Mouse (Mus musculus): ENCODE results near the gene Fv1. TPM values are rescaled to one million over a fixed set of nuclear protein-coding genes. Genes with fewer than 3 reads are reported as not detected.

The Fv1 gene
- polyA plus RNA-seq, 1 experiment from 2014 or later, result 15.2 TPM

DNA sequence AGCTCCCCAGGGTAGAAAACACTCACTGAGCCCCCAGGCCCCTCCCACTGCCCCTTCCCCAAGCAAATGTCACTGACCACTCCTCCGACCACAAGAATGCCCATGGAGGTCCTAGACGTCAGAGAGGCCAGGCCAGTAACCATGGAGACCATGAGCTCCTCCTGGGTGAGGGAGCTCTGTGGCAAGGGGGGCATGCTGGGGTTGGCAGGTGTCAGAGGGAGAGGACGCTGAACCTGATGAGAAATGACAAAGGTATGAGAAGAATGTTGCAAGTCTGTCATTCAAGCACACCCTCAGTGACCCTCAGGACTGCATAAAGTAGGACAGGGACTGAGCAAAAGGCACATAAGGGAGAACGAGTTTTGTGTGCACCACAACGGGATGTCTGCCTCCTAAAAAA lies 11.1 kb downstream of the Fv1 start:
- peaks cover 26% of the 10 kb centered on the region for H3K36me3 ChIP-seq (ENCODE audit: control insufficient read depth, insufficient read depth, low read length)
- 61% methylated on average over 5 of the region's 5 CpGs for WGBS

DNA sequence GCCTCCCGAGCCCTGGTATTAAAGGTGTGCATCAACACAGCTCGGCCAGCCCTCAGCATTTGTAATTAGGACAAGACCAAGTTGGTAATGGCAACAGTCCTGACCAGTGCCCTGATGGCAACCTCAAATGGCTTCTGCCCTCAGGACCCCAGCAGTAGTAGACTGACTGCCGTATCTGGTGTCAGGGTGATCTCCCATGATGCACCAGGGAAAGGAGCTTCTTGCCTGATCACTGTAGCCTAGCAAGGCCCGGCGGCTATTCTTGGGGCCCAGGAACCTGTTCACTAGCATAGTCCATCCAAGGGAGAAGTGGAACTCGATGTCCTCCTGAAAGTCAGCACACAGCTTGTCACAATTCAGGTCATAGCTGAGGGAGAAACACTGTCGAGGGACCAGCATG lies 13.0 kb downstream of the Fv1 start:
- Histone ChIP-seq H3K27me3 (ENCODE audit: control insufficient read depth, insufficient read depth, low read length) (no peaks in the 10 kb centered on the region), H3K4me2 (no peak overlapping the region), H3K36me3 (ENCODE audit: control insufficient read depth, insufficient read depth, low read length) (peaks cover 26% of the 10 kb centered on the region), H3K4me1 (ENCODE audit: control insufficient read depth, insufficient read depth, low read length) (no peaks in the 10 kb centered on the region), H3K9ac (ENCODE audit: low read length) (no peak overlapping the region), H3K4me3 (ENCODE audit: low read depth, low read length) (no peak overlapping the region), H3K9me3 (ENCODE audit: control insufficient read depth, low read length) (no peaks in the 10 kb centered on the region), H3K27ac (ENCODE audit: low read depth, low read length) (no peak overlapping the region)
- ATAC-seq (ENCODE audit: low FRiP score) (no peak), DNase-seq (ENCODE audit: low spot score, missing footprints) (no peak)
- 95% methylated on average over 7 of the region's 7 CpGs for WGBS

More for the DNA sequence above, 11.1 kb downstream of the Fv1 start:
- no peak overlapping the region for H3K4me3 ChIP-seq (ENCODE audit: low read depth, low read length)
- H3K4me1 ChIP-seq (ENCODE audit: control insufficient read depth, insufficient read depth, low read length), result no peaks in the 10 kb centered on the region
- DNase-seq (ENCODE audit: low spot score, missing footprints) (no peak), ATAC-seq (ENCODE audit: low FRiP score) (peak; percentile 25; the same call in 1 of the 2 replicates)
- no peak overlapping the region for H3K27ac ChIP-seq (ENCODE audit: low read depth, low read length)
- no peaks in the 10 kb centered on the region for H3K27me3 ChIP-seq (ENCODE audit: control insufficient read depth, insufficient read depth, low read length)
- H3K9me3 ChIP-seq (ENCODE audit: control insufficient read depth, low read length), result no peaks in the 10 kb centered on the region
- no peak overlapping the region for H3K4me2 ChIP-seq
- no peak overlapping the region for H3K9ac ChIP-seq (ENCODE audit: low read length)

DNA sequence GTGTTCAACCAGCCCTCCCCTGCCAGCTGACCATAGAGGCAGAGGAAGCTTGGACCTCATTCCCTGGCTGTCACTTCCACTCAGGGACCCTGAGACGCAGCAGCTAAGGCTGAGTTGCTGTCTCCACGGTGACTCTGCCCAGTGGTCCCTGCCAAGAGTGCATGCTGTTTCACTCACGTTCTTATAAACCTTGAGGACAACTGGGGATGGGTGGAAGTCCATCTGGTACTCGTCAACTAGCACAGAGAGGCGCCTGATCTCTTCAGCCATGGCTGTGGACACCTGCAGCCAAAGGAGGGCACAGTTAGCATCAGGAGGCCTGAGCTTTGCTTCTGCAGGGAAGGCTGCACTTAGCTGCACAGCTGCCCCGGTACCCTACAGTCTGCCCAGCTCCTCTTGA lies 14.3 kb downstream of the Fv1 start:
- DNase-seq (ENCODE audit: low spot score, missing footprints), result no peak
- no peak for ATAC-seq (ENCODE audit: low FRiP score)
- H3K9me3 ChIP-seq (ENCODE audit: control insufficient read depth, low read length), result no peaks in the 10 kb centered on the region
- peaks cover 25% of the 10 kb centered on the region for H3K36me3 ChIP-seq (ENCODE audit: control insufficient read depth, insufficient read depth, low read length)
- H3K9ac ChIP-seq (ENCODE audit: low read length), result no peak overlapping the region
- no peaks in the 10 kb centered on the region for H3K4me1 ChIP-seq (ENCODE audit: control insufficient read depth, insufficient read depth, low read length)
- H3K4me3 ChIP-seq (ENCODE audit: low read depth, low read length), result no peak overlapping the region
- WGBS, result 91% methylated on average over 6 of the region's 6 CpGs
- H3K27me3 ChIP-seq (ENCODE audit: control insufficient read depth, insufficient read depth, low read length), result no peaks in the 10 kb centered on the region
- H3K27ac ChIP-seq (ENCODE audit: low read depth, low read length), result no peak overlapping the region
- H3K4me2 ChIP-seq, result no peak overlapping the region

- no peaks in the 10 kb centered on the region for H3K27me3 ChIP-seq (ENCODE audit: control insufficient read depth, insufficient read depth, low read length)
- H3K36me3 ChIP-seq (ENCODE audit: control insufficient read depth, insufficient read depth, low read length), result peaks cover 23% of the 10 kb centered on the region
- no peak overlapping the region for H3K27ac ChIP-seq (ENCODE audit: low read depth, low read length)
- H3K9me3 ChIP-seq (ENCODE audit: control insufficient read depth, low read length), result no peaks in the 10 kb centered on the region
- H3K4me3 ChIP-seq (ENCODE audit: low read depth, low read length), result no peak overlapping the region
- H3K4me2 ChIP-seq, result no peak overlapping the region
- ATAC-seq (ENCODE audit: low FRiP score) (no peak), DNase-seq (ENCODE audit: low spot score, missing footprints) (no peak)
- no peak overlapping the region for H3K9ac ChIP-seq (ENCODE audit: low read length)
- no peaks in the 10 kb centered on the region for H3K4me1 ChIP-seq (ENCODE audit: control insufficient read depth, insufficient read depth, low read length)
- 94% methylated on average over 3 of the region's 3 CpGs for whole genome bisulfite sequencing
Observed at GRCm38 (mm10) chr4:147884138-147884537, 15.4 kb downstream of the Fv1 start.

- DNase-seq (ENCODE audit: low spot score, missing footprints) (no peak), ATAC-seq (ENCODE audit: low FRiP score) (no peak)
- Histone ChIP-seq H3K4me1 (ENCODE audit: control insufficient read depth, insufficient read depth, low read length) (no peaks in the 10 kb centered on the region), H3K9ac (ENCODE audit: low read length) (no peak overlapping the region), H3K27ac (ENCODE audit: low read depth, low read length) (no peak overlapping the region), H3K36me3 (ENCODE audit: control insufficient read depth, insufficient read depth, low read length) (peaks cover 23% of the 10 kb centered on the region), H3K27me3 (ENCODE audit: control insufficient read depth, insufficient read depth, low read length) (no peaks in the 10 kb centered on the region), H3K4me3 (ENCODE audit: low read depth, low read length) (no peak overlapping the region), H3K4me2 (no peak overlapping the region), H3K9me3 (ENCODE audit: control insufficient read depth, low read length) (no peaks in the 10 kb centered on the region)
- WGBS, result 94% methylated on average over 12 of the region's 12 CpGs
Observed at GRCm38 (mm10) chr4:147886158-147886557, 17.4 kb downstream of the Fv1 start.

DNA sequence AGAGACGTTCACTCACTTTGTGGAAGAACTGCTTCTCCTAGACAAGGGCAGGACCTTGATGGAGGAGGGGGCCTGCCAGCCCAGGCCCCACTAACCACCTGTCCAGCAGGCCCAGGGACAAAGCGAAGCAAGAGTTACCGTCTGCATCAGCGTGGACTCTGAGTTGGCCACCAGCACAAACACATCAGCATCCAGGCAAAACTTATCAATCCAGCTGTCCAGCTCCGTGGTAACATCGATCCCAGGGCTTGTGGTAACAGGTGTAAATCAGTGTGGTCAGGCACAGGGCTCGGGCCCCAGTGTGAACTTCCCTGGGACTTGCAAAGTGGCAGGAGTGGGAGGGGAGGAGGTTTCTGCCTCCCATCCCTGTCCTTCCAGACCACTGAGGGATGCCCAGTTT lies 18.5 kb downstream of the Fv1 start:
- peaks cover 21% of the 10 kb centered on the region for H3K36me3 ChIP-seq (ENCODE audit: control insufficient read depth, insufficient read depth, low read length)
- H3K4me2 ChIP-seq, result no peak overlapping the region
- no peak overlapping the region for H3K4me3 ChIP-seq (ENCODE audit: low read depth, low read length)
- H3K4me1 ChIP-seq (ENCODE audit: control insufficient read depth, insufficient read depth, low read length), result no peaks in the 10 kb centered on the region
- DNase-seq (ENCODE audit: low spot score, missing footprints) (no peak), ATAC-seq (ENCODE audit: low FRiP score) (no peak)
- 90% methylated on average over 7 of the region's 7 CpGs for WGBS
- H3K27ac ChIP-seq (ENCODE audit: low read depth, low read length), result no peak overlapping the region
- H3K9ac ChIP-seq (ENCODE audit: low read length), result no peak overlapping the region
- no peaks in the 10 kb centered on the region for H3K9me3 ChIP-seq (ENCODE audit: control insufficient read depth, low read length)
- H3K27me3 ChIP-seq (ENCODE audit: control insufficient read depth, insufficient read depth, low read length), result no peaks in the 10 kb centered on the region

- Histone ChIP-seq H3K4me2 (no peak overlapping the region), H3K4me1 (ENCODE audit: control insufficient read depth, insufficient read depth, low read length) (no peaks in the 10 kb centered on the region), H3K36me3 (ENCODE audit: control insufficient read depth, insufficient read depth, low read length) (peaks cover 18% of the 10 kb centered on the region), H3K4me3 (ENCODE audit: low read depth, low read length) (no peak overlapping the region), H3K9me3 (ENCODE audit: control insufficient read depth, low read length) (no peaks in the 10 kb centered on the region), H3K27ac (ENCODE audit: low read depth, low read length) (no peak overlapping the region), H3K27me3 (ENCODE audit: control insufficient read depth, insufficient read depth, low read length) (no peaks in the 10 kb centered on the region), H3K9ac (ENCODE audit: low read length) (no peak overlapping the region)
- WGBS, result 89% methylated on average over 4 of the region's 4 CpGs
- ATAC-seq (ENCODE audit: low FRiP score) (no peak), DNase-seq (ENCODE audit: low spot score, missing footprints) (no peak)
Observed at GRCm38 (mm10) chr4:147888237-147888636, 19.5 kb downstream of the Fv1 start.

- no peak overlapping the region for H3K9ac ChIP-seq (ENCODE audit: low read length)
- DNase-seq (ENCODE audit: low spot score, missing footprints), result no peak
- H3K9me3 ChIP-seq (ENCODE audit: control insufficient read depth, low read length), result no peaks in the 10 kb centered on the region
- H3K4me3 ChIP-seq (ENCODE audit: low read depth, low read length), result no peak overlapping the region
- no peaks in the 10 kb centered on the region for H3K27me3 ChIP-seq (ENCODE audit: control insufficient read depth, insufficient read depth, low read length)
- no peaks in the 10 kb centered on the region for H3K4me1 ChIP-seq (ENCODE audit: control insufficient read depth, insufficient read depth, low read length)
- no peak for ATAC-seq (ENCODE audit: low FRiP score)
- H3K4me2 ChIP-seq, result no peak overlapping the region
- no peak overlapping the region for H3K27ac ChIP-seq (ENCODE audit: low read depth, low read length)
- H3K36me3 ChIP-seq (ENCODE audit: control insufficient read depth, insufficient read depth, low read length), result peaks cover 15% of the 10 kb centered on the region
- 95% methylated on average over 6 of the region's 6 CpGs for WGBS
Observed at GRCm38 (mm10) chr4:147890341-147890740, 21.6 kb downstream of the Fv1 start.

DNA sequence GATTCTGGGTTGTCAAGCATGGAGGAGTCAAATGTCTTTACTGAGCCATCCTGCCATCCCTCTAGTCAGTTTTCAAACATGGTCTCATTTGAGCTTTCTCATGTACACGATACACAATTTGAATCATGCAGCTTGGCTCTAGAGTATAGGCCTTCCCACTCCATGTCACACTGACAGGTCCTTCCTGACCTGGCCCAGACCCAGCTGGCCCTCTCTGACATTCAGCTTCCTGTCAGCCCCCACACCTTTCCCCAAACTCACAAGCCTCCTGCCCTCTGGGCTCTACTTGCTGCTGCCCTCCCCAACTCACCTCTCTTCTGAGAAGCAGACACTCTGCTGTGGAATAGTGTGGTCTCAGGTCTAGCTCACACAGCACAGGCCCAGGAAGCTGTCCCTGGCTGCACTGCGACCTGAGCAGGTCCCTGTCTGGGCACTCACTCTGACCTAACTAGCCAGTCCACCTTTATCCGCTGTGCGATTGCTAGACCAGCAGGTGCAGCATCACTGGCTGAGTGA lies 27.1 kb downstream of the Fv1 start:
- ATAC-seq (ENCODE audit: low FRiP score), result no peak
- H3K36me3 ChIP-seq (ENCODE audit: control insufficient read depth, insufficient read depth, low read length), result peaks cover 17% of the 10 kb centered on the region
- WGBS, result 92% methylated on average over 4 of the region's 4 CpGs

GRCm38 (mm10) chr4:147896411-147896810 lies 27.6 kb downstream of the Fv1 start:
- H3K4me1 ChIP-seq (ENCODE audit: control insufficient read depth, insufficient read depth, low read length), result no peaks in the 10 kb centered on the region
- 77% methylated on average over 1 of the region's 1 CpGs for WGBS
- H3K9ac ChIP-seq (ENCODE audit: low read length), result no peak overlapping the region
- no peak overlapping the region for H3K27ac ChIP-seq (ENCODE audit: low read depth, low read length)
- no peak overlapping the region for H3K4me2 ChIP-seq
- H3K9me3 ChIP-seq (ENCODE audit: control insufficient read depth, low read length), result no peaks in the 10 kb centered on the region
- no peaks in the 10 kb centered on the region for H3K27me3 ChIP-seq (ENCODE audit: control insufficient read depth, insufficient read depth, low read length)
- H3K4me3 ChIP-seq (ENCODE audit: low read depth, low read length), result no peak overlapping the region
- no peak for ATAC-seq (ENCODE audit: low FRiP score)
- DNase-seq (ENCODE audit: low spot score, missing footprints), result no peak
- peaks cover 17% of the 10 kb centered on the region for H3K36me3 ChIP-seq (ENCODE audit: control insufficient read depth, insufficient read depth, low read length)

More for the DNA sequence above, 27.1 kb downstream of the Fv1 start:
- no peaks in the 10 kb centered on the region for H3K27me3 ChIP-seq (ENCODE audit: control insufficient read depth, insufficient read depth, low read length)
- H3K9me3 ChIP-seq (ENCODE audit: control insufficient read depth, low read length), result no peaks in the 10 kb centered on the region
- H3K4me3 ChIP-seq (ENCODE audit: low read depth, low read length), result no peak overlapping the region
- no peak overlapping the region for H3K27ac ChIP-seq (ENCODE audit: low read depth, low read length)
- H3K9ac ChIP-seq (ENCODE audit: low read length), result no peak overlapping the region
- no peaks in the 10 kb centered on the region for H3K4me1 ChIP-seq (ENCODE audit: control insufficient read depth, insufficient read depth, low read length)
- no peak for DNase-seq (ENCODE audit: low spot score, missing footprints)
- H3K4me2 ChIP-seq, result no peak overlapping the region
